Mouse (Mus musculus): ENCODE data around the gene Tbc1d9b. TPM values are rescaled to one million over a fixed set of nuclear protein-coding genes. Genes with fewer than 3 reads are reported as not detected.

The Tbc1d9b gene
- polyA plus RNA-seq, 1 experiment, result 26.4 TPM

DNA sequence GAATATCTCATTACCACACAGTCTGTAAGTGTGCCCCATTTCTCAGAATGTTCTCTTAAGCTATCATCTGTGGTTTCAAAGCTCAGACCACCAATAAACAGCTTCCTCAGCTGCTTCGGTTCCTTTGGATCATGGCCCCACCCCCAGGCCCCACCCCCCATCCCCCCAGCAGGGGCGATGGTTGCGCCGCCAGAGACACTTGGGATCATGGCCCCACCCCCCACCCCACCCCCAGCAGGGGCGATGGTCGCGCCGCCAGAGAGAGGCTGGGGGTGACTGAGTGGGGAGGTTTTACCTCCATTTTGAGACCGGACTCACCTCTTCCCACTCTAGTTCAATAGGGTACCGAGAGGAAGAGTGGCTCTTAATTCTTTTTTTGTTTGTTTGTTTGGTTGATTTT, 3.4 kb upstream of the Tbc1d9b start:
- peaks cover 14% of the 10 kb centered on the region for H3K79me2 ChIP-seq (ENCODE audit: control insufficient read depth, insufficient read depth)
- H3K4me3 ChIP-seq (ENCODE audit: insufficient read depth, poor library complexity, severe bottlenecking), result no peak overlapping the region
- no peak overlapping the region for H3ac ChIP-seq (ENCODE audit: control insufficient read depth, insufficient read length, low read depth)
- H3K27me3 ChIP-seq (ENCODE audit: control insufficient read depth, insufficient read depth, insufficient read length), result peaks cover 31% of the 10 kb centered on the region
- no peaks in the 10 kb centered on the region for H3K36me3 ChIP-seq (ENCODE audit: control insufficient read depth, insufficient read depth)
- H3K79me3 ChIP-seq (ENCODE audit: low read depth), result peaks cover 4% of the 10 kb centered on the region
- TF ChIP-seq MAX (IDR thresholded peaks at IDR 0.05) (no peak), MYOG (IDR thresholded peaks at IDR 0.05; ENCODE audit: control insufficient read depth, extremely low read depth, insufficient read length) (no peak), USF1 (IDR thresholded peaks at IDR 0.05; ENCODE audit: low read depth) (no peak), CTCF (IDR thresholded peaks at IDR 0.05; ENCODE audit: control insufficient read depth, insufficient read depth, insufficient read length) (no peak), MYOD1 (IDR thresholded peaks at IDR 0.05; ENCODE audit: control insufficient read depth, insufficient read length, low read depth) (no peak), FOSL1 (IDR thresholded peaks at IDR 0.05; ENCODE audit: insufficient read depth, low read length, poor library complexity, severe bottlenecking) (no peak), CEBPB (IDR thresholded peaks at IDR 0.05; ENCODE audit: low read depth) (no peak)

DNA sequence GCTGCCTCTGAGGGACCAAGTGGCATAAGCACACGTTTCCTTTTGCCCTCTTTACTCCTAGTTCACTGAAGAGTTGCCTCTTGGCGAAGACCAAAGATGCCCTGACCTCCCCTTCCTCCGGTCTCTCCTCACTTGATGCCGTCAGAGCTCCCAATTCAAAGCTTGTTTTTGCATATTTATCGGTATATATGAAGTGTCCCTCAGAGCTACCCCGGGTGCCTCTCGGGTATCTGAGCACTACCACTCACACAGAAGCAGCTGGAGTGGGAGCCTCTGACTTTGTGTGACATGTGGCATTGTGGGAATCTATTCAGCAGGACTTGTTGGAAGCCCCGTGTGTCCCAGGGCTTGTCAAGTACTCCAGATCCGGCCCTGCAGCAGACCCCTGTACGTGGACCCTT, 605 bp downstream of the Tbc1d9b start:
- Histone ChIP-seq H3K27me3 (ENCODE audit: control insufficient read depth, insufficient read depth, insufficient read length) (peaks cover 3% of the 10 kb centered on the region), H3K79me2 (ENCODE audit: control insufficient read depth, insufficient read depth) (peaks cover 15% of the 10 kb centered on the region), H3ac (ENCODE audit: control insufficient read depth, insufficient read length, low read depth) (peak overlapping the region; percentile 100), H3K36me3 (ENCODE audit: control insufficient read depth, insufficient read depth) (peaks cover 7% of the 10 kb centered on the region), H3K4me3 (ENCODE audit: insufficient read depth, poor library complexity, severe bottlenecking) (peak overlapping the region; percentile 84), H3K79me3 (ENCODE audit: low read depth) (peaks cover 4% of the 10 kb centered on the region)
- TF ChIP-seq USF1 (IDR thresholded peaks at IDR 0.05; ENCODE audit: low read depth) (no peak), FOSL1 (IDR thresholded peaks at IDR 0.05; ENCODE audit: insufficient read depth, low read length, poor library complexity, severe bottlenecking) (no peak), CEBPB (IDR thresholded peaks at IDR 0.05; ENCODE audit: low read depth) (no peak), CTCF (IDR thresholded peaks at IDR 0.05; ENCODE audit: control insufficient read depth, insufficient read depth, insufficient read length) (no peak), MYOD1 (IDR thresholded peaks at IDR 0.05; ENCODE audit: control insufficient read depth, insufficient read length, low read depth) (no peak), MYOG (IDR thresholded peaks at IDR 0.05; ENCODE audit: control insufficient read depth, extremely low read depth, insufficient read length) (no peak), MAX (IDR thresholded peaks at IDR 0.05) (no peak)

DNA sequence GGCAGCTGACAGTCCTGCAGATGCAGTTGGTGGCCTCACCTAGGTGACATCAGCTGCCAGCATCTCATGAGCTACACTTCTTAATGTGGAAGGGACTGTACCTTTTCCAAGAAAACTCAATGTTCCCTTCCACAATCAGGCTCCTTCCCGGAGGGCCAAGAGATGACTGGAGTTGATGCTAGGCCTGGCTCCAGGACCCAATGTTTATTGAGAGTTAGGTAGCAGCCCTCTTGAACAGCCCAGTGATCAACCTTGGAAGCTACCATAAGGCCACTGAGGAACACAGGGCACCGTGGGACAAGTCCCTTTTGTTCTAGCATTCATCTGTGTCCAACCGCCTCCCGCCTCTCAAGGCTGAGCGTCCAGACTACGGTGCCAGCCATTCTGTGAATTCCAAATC, 1.1 kb downstream of the Tbc1d9b start:
- peaks cover 8% of the 10 kb centered on the region for H3K36me3 ChIP-seq (ENCODE audit: control insufficient read depth, insufficient read depth)
- H3ac ChIP-seq (ENCODE audit: control insufficient read depth, insufficient read length, low read depth), result peak overlapping the region; percentile 100
- peaks cover 15% of the 10 kb centered on the region for H3K79me2 ChIP-seq (ENCODE audit: control insufficient read depth, insufficient read depth)
- TF ChIP-seq CEBPB (IDR thresholded peaks at IDR 0.05; ENCODE audit: low read depth), result no peak
- TF ChIP-seq USF1 (IDR thresholded peaks at IDR 0.05; ENCODE audit: low read depth), result no peak
- no peak for TF ChIP-seq MAX (IDR thresholded peaks at IDR 0.05)
- no peak for TF ChIP-seq MYOG (IDR thresholded peaks at IDR 0.05; ENCODE audit: control insufficient read depth, extremely low read depth, insufficient read length)
- no peak for TF ChIP-seq FOSL1 (IDR thresholded peaks at IDR 0.05; ENCODE audit: insufficient read depth, low read length, poor library complexity, severe bottlenecking)
- TF ChIP-seq MYOD1 (IDR thresholded peaks at IDR 0.05; ENCODE audit: control insufficient read depth, insufficient read length, low read depth), result no peak
- TF ChIP-seq CTCF (IDR thresholded peaks at IDR 0.05; ENCODE audit: control insufficient read depth, insufficient read depth, insufficient read length), result no peak
- peak overlapping the region; percentile 84 for H3K4me3 ChIP-seq (ENCODE audit: insufficient read depth, poor library complexity, severe bottlenecking)
- H3K79me3 ChIP-seq (ENCODE audit: low read depth), result peaks cover 4% of the 10 kb centered on the region
- peaks cover 3% of the 10 kb centered on the region for H3K27me3 ChIP-seq (ENCODE audit: control insufficient read depth, insufficient read depth, insufficient read length)

DNA sequence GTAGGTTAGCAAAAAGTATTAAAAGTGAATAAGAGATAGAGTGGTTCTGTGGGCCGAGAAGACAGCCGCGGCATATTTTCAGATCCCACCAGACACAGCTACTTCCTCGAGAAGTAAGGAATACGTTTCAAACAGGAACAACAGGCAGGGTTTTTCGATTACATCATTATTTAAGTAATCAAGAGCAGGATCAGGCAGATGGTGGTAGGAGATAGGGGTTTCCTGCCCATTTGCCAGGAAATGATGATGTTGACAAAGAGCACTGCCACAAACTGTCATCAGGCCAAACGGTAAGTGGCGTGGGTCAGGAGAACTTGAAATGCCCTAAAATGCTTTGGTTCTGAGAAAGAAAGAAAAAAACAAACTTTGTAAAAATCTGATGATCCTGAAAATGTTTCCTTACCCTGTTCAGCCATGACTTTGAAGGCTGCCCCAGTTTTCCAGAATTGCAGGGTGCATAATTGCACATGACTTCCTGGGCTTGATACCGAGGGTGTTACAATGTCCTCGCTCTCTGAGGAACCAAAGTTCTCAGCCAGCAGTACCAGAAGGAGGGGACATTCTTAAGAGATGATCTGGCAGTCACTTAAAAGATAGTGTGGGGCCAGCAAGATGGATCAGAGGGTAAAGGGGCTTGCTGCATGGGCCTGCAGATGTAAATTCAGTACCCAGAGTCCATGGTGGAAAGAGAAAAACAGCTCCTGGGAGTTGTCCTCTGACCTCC, 3.1 kb downstream of the Tbc1d9b start:
- no peak for TF ChIP-seq USF1 (IDR thresholded peaks at IDR 0.05; ENCODE audit: low read depth)
- TF ChIP-seq MAX (IDR thresholded peaks at IDR 0.05), result no peak
- TF ChIP-seq CTCF (IDR thresholded peaks at IDR 0.05; ENCODE audit: control insufficient read depth, insufficient read depth, insufficient read length), result no peak
- TF ChIP-seq FOSL1 (IDR thresholded peaks at IDR 0.05; ENCODE audit: insufficient read depth, low read length, poor library complexity, severe bottlenecking), result no peak
- TF ChIP-seq MYOG (IDR thresholded peaks at IDR 0.05; ENCODE audit: control insufficient read depth, extremely low read depth, insufficient read length), result no peak
- no peak for TF ChIP-seq MYOD1 (IDR thresholded peaks at IDR 0.05; ENCODE audit: control insufficient read depth, insufficient read length, low read depth)
- no peak for TF ChIP-seq CEBPB (IDR thresholded peaks at IDR 0.05; ENCODE audit: low read depth)
- Histone ChIP-seq H3K27me3 (ENCODE audit: control insufficient read depth, insufficient read depth, insufficient read length) (peaks cover 2% of the 10 kb centered on the region), H3ac (ENCODE audit: control insufficient read depth, insufficient read length, low read depth) (no peak overlapping the region), H3K36me3 (ENCODE audit: control insufficient read depth, insufficient read depth) (peaks cover 13% of the 10 kb centered on the region), H3K79me3 (ENCODE audit: low read depth) (peaks cover 4% of the 10 kb centered on the region), H3K79me2 (ENCODE audit: control insufficient read depth, insufficient read depth) (peaks cover 15% of the 10 kb centered on the region), H3K4me3 (ENCODE audit: insufficient read depth, poor library complexity, severe bottlenecking) (no peak overlapping the region)

DNA sequence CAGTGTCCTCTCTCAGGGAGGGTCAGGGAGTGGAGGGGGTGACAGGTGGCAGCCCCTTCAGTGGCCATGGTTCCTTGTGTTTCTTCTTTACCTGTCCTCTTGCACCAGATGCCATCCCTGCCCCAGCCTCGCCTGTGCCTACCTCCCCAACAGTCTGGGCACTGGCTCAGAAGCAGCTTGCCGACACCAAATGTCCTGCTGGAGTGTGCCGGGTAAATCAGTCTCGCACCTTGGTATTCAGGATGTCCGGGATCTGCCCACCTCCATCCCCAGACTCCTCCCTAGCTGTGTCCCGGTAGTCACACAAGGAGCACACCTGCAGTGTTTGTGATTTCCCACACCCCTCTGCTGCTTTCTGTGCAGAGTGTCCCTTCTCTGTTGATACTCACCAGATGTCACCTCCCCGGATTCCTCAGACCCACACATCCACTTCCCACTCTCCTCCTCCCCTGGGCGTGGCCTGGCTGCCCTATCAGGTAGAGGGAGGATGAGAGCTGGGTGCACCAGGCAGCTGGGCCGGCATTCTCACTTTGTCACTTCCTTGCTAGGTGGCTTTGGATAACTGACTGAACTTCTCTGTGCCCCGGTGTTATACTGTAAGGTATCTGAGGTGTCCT, 7.1 kb downstream of the Tbc1d9b start:
- no peaks in the 10 kb centered on the region for H3K27me3 ChIP-seq (ENCODE audit: control insufficient read depth, insufficient read depth, insufficient read length)
- H3K79me2 ChIP-seq (ENCODE audit: control insufficient read depth, insufficient read depth), result no peaks in the 10 kb centered on the region
- no peaks in the 10 kb centered on the region for H3K79me3 ChIP-seq (ENCODE audit: low read depth)
- TF ChIP-seq MAX (IDR thresholded peaks at IDR 0.05) (no peak), CEBPB (IDR thresholded peaks at IDR 0.05; ENCODE audit: low read depth) (no peak), FOSL1 (IDR thresholded peaks at IDR 0.05; ENCODE audit: insufficient read depth, low read length, poor library complexity, severe bottlenecking) (no peak), CTCF (IDR thresholded peaks at IDR 0.05; ENCODE audit: control insufficient read depth, insufficient read depth, insufficient read length) (no peak), USF1 (IDR thresholded peaks at IDR 0.05; ENCODE audit: low read depth) (no peak), MYOD1 (IDR thresholded peaks at IDR 0.05; ENCODE audit: control insufficient read depth, insufficient read length, low read depth) (no peak), MYOG (IDR thresholded peaks at IDR 0.05; ENCODE audit: control insufficient read depth, extremely low read depth, insufficient read length) (no peak)
- no peak overlapping the region for H3K4me3 ChIP-seq (ENCODE audit: insufficient read depth, poor library complexity, severe bottlenecking)
- no peak overlapping the region for H3ac ChIP-seq (ENCODE audit: control insufficient read depth, insufficient read length, low read depth)
- peaks cover 42% of the 10 kb centered on the region for H3K36me3 ChIP-seq (ENCODE audit: control insufficient read depth, insufficient read depth)
